Mouse (Mus musculus) frontal cortex, postnatal 10 days (tissue): ENCODE data around the gene Gm37240.

Experiments
- DNase-seq, 2 experiments: peaks; one replicate each; pipeline ENCODE4 v3.0.0; 2022; ENCODE audit warnings: low spot score in 2 of 2, mixed read lengths in 1 of 2

Gm37240 gene

DNA sequence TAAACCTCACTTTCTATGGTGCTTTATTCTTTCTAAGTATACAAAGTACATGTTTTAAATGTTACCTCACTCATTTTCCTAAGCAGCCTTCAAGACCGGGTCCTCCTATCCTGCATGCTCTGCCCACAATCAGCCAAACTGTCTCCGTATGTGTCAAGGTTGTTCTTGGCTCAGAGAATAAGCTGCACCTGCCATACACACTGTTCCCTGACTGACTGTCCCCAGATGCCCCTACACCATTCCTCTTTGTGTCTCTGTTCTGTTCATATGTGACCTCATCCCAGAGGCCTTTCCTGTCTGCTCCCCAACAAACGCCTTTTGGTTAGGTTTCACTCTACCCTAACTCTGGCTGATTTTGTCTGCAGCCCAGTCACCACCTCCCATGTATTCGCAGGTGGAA lies 60.0 kb downstream of the Gm37240 start:
- DNase-seq = no peak

DNA sequence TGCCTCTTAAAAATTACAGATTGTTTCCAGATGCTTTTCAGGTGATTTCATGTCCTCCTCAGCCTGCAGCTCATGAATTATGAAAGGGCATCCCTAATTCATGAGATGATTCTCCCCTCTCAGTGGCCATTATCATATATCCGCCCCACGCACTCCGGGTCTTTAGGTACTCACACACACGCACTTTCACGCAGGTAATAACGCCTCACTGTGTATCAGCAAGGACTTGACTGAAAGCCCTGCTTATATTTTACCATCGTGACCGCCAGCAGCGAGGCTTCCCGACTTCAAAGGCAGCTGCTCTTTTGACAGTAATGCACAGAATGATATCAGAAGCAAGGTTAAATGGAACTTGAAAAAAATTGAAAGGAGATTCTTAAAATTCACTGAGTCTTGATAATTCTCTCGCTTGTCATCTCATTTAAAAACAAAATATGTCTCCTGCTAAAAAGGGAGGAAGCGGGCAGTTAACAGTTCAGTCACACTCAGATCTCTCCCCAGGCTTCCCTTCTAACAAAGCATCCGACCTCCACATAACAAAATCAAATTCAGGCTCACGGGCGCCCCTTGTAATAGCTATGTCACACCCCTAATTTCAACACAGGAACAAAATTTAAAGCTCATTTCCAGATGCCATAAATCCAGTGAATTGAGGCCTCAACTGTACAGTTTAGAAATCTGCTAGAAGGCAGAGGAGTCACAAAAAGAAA lies 66.3 kb downstream of the Gm37240 start:
- no peak for DNase-seq

DNA sequence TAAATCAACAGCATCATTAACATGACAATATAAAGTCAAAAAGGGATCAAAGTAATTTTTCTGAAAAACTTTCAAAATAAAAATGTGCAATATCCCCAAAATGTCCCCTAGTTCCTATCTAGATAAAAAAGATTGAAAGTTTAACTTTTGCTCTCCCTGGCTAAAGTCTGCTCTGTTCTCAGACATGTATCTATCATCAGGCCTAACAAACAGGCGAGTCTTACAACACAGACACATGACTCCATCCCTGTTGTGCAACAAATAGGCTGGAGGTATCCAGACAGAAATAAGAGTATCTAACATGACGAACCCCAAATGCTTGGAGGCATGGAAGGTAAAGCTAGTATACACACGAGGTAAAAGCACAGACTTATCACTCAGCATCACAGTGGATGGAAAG lies 68.0 kb downstream of the Gm37240 start:
- no peak for DNase-seq

DNA sequence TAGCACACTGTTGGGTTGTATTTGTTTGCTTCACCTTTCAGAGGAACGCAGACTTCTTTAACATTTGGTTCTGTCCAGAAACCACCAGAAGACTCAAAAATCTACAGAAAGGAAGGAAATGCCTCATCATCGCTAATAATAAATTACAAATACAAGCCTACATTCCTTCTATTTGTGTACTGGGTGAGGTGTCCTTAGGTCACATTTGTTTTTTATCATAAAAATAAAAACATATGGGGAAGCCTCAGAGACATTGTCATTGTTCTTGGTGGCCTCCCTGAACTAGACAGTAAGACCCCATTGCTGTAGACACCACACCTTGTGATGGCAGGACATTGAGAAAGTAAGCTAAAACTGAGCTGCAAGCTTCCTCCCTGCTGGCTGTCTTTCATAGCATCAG lies 70.1 kb downstream of the Gm37240 start, which contains the start of gene Fam160a1:
TSS of gene Fam160a1 (minus strand) at position 101 of the 400 bp plus-strand sequence.
- no peak for DNase-seq

DNA sequence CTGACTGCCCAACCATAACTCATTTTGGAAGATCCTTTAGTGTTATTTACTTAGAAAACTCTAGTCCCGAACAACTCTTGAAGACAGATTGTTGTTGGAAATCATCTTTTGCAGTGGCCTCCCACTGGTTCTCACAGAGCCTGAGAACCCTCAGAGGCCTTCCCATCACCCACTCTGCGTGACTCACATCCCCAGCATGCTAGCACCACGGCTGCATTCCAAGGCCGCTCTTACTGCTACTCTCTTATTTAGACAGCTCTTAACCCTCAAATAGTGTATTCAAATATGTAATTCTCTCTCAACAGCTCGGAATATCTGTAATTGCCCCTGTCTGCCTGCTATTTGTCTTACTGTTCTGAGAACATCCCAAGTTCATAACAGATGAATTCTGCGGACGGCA lies 73.1 kb downstream of the Gm37240 start:
- no peak for DNase-seq

DNA sequence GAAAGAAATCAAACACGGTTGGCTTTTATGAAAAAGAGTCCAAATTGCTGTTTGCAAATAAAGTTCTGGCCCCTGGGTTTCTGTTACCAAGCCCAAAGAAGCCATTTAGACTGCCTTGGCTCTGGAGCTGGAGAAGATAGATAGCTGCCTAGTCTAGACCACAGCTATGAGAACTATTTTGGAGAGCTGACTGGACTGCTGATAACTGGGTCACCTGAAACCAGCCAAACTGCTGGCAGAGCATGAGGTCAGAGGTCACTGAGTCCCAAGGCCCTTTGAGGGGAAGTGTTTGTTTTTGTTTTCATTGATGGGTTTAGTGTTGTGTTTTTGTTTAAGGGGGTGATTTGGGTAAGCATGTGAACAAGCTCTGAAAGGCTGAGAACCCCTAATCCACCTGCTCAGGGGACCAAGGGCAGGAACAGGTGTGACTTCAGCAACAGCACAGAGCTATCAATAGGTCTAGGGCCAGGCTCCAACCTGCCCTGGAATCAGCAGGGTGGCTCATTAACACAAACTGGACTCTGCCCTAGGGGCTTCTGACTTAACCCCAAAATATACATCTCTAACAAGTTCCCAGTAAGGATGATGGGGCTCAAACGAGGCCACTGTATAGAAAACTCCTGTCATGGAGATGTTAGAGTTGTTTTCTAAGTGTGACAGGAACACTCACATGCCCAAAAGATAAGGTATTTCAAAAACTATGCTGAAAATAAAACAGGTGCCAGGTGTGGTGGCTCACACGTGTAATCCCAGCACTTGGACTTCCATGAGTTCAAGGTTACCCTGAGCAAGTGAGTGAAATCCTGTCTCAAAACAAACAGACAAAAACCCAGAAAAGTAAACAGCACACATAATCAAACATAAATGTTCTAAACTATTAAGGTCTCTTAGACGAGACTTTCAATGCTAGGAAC lies 74.0 kb downstream of the Gm37240 start:
- no peak for DNase-seq

DNA sequence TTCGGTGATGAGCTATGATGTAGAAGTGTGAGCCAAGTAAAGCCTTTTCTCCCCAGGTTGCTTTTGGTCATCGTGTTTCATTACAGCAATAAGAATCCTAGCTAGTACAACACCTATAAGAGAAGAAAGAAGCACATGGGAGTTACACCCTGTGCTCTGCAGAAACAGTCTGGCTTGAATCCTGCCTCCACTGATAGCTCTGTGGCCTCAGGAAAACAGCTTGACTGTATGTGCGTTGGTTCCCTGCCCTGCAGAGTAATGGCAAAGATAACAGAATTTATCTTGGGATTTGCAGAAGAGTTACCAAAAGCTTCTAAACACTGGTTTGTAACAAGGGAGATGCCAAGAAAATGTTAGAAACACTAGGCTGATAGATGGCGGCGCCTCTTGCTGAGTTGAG lies 75.3 kb downstream of the Gm37240 start:
- no peak for DNase-seq

DNA sequence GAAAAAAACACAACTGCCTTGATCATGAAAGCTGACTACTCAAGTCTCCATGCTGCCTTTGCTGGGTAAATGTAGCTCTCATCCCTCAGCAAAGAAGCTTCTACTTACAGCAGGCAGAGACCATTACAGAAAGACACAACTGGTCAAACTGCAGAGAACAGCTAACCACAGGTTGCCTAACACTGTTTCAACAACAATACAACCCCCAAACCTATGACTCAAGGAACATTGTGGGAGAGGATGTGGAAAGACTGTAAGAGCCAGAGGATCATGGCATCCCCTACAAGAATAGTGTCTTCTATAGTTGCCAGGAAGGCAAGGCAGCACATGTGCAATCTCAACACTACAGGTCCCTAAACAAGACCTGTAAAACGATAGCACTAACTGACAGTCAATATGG lies 94.2 kb downstream of the Gm37240 start:
- DNase-seq = no peak

DNA sequence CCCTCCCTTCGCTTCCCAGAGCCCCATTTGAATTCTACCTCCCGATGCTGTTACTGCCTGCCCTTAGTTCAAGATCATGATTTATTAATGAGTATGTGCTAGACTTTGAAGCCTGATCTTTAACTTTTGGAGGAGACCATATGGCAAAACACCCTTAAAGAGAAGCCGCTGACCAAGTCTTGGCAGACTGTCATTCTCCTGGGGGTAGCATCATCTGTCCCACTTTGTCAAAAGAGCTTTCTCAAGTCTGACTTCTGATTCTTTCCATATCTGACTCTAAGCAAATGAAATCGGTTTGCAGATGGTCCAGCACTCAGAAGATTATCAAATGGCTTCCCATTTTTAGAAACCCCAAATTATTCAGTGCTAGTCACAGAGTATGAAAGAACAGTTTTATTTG lies 97.6 kb downstream of the Gm37240 start:
- no peak for DNase-seq

DNA sequence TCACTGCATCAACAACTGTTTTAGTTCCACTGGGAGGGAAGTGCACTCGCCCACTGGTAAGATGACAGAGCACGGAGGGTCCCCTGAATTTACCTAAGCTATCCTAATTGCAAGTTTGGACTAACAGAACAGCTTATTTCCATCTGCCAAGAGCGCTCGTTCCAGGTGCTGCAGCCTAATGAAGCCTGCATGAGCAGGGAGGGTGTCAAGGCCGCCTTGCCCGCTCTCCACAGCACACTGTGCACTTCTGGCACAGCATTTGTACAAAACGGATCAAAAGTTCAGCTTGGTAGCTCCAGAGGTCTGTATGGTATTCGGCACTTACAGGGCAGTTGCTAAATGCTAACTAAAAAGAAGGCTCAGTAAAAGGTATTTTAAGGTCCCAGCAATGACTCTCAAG lies 100.8 kb downstream of the Gm37240 start:
- no peak for DNase-seq

DNA sequence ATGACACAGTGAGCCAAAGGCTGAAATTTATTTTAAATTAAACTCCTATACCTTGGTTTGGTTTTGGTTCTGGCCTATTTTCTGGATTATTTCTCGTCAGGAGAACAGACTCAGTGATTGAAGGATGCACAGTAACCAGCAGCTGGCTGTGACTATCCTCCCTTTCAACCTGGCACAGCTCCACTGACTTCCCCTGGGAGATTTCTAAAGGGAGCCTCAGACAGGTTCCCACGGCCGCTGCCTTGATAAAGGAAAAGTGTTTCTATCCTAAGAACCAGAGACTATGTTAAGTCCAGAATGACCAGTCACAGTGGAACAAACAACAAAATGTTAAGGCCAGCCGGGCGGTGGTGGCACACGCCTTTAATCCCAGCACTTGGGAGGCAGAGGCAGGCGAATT lies 106.4 kb downstream of the Gm37240 start:
- no peak for DNase-seq

DNA sequence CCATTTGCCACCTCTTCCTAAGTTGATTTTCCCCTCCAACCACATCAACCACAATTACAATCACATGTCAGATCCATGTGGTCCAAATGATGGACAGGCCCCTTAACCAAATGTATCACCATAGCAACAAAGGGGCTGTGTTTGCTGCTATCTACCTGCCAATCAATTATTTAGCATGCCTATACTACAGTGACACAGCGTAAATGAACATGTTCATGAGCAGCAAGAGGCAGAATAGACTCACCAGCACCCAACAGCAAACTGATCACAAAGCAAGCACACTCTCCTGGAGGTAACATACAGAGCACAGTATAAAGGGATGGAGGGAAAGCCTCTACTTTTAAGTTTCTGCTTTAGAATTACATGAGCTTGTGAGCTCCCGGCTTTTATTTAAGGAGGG lies 107.0 kb downstream of the Gm37240 start:
- DNase-seq = no peak

DNA sequence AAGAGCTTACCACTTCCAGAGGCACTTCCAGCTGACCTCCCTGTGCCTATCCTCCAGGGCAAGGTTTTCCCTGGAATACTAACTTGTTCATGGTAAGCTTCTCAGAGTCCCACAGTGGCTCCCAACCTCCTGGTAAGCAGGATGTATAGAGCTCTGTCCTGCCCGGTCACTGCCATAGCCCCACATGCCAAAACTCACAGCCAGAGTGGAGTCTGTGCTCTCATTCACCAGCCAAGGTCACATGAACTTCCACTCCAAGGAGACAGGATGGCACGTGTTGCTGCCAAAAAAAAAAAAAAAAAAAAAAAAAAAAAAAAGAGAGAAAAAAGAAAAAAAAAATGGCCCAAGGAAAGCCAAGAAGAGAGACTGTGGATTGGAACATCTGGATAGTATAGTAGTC lies 109.5 kb downstream of the Gm37240 start:
- no peak for DNase-seq

DNA sequence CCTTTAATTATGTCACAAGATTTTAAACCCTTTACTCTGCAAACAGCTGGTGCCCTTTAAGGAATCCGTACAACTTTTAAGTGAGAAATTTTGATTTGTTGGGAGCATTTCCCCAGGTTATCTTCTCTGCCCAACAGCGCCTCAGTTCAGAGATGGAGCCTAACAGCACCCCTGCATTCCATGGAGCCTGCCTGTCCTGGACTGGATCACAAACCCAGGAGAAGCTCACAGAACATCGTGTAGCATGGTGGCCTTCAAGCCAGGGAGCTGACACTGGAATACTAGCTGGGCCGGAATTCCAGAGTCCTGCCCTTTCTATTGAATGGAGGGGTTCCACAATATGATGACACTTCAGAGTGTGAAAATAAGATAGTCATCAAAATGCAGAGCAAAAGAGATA lies 110.0 kb downstream of the Gm37240 start:
- no peak for DNase-seq

DNA sequence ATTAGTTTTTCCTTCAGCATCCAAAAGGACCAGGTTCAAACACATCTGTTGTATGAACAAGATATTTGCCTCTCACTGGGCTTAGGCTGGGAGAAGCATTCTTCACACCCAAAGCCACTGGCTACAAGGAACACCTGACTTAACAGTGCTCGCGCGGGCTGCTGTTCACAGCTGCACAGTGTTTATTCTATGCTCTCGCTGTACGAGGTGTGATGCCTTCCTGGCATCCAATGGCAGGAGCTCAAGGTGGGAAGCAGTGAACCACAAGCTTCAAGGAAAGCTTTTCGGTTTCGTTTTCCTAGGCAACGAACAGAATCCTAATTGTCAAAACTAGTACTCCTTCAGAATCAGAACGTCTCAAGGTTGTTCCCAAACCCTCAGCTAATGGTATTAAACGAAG lies 110.6 kb downstream of the Gm37240 start:
- DNase-seq = no peak

DNA sequence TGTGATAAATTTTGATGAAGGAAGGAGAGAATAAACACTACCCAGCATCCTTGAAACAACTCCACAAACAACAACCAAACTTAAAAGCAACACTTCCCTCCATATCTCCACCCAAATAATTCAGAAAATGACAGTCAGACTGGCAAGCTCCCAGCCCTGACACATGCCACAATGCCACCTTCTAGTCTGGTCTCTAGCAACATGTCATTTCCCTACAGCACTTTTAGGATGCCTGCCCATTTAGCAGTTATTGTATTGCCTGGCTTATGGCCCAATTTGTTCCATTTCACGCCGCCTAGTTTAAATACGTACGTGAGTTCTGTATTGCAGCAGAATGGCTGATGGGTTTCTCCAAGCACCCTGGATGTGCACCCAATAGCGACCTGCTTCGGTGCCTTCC lies 111.2 kb downstream of the Gm37240 start:
- no peak for DNase-seq

DNA sequence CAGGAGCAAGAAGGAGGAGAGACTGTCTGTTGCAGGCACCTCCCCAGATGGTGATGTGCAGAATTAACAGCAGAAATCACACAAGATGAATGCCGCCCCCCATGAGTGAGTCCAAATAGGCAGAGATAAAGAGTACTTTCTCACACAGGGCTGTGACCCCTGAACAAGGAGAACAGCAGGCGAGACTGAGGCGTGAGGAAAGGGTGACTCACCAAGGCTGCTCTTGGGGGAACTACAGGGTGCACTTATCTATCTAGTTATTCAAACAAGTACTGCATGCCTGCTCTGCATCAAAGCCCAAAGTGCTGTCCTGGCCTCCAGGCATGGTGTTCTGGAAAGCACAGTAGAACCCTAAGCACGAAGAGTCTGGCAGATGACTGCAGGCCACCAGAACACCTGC lies 113.4 kb downstream of the Gm37240 start:
- no peak for DNase-seq

DNA sequence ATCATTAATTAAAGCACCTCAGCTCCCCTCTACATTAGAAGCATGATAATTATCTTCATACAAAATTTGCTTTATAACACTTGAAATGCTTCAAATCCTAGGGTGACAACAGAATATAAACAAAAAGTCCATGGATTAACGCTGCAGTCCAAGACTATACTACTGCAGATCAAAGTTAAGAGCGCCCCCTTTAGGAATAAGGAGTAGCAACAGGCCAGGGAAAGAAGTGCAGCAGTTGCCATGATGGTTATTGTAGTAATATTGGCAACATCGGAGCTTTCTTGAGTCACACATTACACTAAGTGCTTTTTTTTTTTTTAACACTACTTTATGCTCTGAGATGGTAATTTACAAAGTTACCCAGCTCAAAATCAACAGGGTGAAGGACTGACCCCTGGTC lies 113.9 kb downstream of the Gm37240 start:
- DNase-seq = no peak

DNA sequence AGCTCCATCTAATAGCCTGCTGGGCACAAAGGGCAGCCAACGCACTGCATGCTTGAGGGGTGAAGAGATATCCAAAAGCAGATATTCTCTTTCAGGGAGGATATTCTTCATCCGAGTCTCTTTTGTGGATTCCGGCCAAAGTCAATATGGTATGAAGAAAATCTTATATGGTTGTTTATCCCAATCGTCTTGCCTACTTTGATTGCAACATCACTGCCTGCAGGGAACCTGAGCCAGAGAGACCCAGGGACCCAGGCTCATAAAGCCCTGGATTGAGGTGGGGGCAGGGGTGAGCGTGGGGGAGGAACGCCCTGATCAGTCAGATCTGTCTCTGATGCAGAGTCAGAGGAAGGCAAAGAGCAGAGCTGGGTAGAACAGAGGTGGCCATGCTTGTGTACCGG lies 122.4 kb downstream of the Gm37240 start:
- no peak for DNase-seq

DNA sequence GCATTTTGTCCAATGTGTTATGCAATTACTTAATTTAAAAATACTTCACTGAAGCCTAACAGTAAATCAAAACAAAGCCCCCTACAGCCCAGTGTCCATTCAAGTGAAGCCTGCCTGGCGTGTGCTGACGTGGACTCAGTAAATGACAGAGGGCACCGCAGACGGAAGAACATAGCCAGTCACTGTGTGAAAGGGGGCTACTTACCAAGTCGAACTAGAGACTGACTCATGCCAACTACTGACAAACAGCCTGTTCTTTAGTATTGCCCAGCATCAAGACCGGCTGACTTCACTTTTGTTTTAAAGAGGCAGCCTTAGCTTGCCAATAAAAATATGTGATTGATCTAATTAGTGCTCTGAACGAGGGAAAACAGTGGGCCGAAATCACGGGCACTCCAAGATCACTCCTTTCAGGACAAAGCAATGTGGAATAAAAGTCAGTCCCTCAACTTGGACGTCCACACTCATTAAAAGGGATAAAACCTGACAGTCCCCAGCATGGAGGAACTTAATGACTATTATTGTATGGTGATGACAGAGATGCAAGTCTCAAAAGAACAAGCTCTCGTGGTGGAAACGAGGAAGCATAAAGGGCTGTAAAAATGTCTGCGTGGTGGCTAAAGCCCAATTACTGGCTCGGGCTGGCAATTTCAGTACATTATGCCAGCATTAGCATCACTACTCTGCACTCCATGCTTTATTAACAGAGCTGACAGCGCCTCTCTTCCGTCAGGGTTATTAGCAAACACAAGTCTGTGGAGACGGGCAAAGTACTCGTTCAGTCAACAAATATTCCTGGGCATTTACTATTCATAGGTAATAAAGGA lies 123.1 kb downstream of the Gm37240 start:
- no peak for DNase-seq

DNA sequence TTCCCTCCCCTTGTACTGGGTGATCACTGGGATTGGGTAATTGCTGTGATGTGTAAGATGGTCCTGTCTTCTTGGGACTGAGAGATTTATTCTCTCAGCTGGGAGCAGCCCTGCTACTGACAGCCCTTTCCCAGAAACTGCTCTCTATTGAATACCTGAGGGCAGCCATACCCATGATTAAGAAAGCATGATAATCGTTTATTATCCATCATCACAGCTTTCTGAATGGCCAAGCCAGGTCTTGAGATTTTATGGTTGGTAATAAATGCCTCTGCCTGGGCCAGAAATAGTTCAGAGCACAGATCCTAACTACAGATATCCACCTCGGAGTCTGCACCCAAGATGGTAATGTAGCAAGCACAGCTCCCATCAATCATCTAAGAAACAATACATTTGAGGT lies 129.4 kb downstream of the Gm37240 start:
- DNase-seq = no peak

DNA sequence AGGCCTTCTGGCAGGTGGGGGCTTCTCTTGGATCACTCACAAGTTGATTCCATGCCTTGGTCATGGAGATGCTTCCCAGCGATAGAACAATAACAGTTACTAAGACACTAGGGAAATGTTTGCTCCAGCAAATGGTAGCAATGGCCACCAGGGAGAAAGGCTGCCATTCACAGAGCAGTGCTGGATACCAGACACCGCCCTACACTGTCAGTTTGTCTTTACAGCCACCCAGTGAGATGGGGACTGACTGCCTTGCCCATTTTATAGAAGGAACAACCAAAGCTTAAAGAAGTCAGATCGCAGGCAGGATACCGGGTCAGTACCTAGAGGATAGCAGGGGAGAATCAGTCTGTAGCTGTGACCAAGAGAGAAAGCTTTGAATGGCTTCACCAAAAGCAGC lies 129.9 kb downstream of the Gm37240 start:
- DNase-seq = no peak
